Comparison of ENCODE assay signal across 9 mouse cellular contexts in the genomic region with DNA sequence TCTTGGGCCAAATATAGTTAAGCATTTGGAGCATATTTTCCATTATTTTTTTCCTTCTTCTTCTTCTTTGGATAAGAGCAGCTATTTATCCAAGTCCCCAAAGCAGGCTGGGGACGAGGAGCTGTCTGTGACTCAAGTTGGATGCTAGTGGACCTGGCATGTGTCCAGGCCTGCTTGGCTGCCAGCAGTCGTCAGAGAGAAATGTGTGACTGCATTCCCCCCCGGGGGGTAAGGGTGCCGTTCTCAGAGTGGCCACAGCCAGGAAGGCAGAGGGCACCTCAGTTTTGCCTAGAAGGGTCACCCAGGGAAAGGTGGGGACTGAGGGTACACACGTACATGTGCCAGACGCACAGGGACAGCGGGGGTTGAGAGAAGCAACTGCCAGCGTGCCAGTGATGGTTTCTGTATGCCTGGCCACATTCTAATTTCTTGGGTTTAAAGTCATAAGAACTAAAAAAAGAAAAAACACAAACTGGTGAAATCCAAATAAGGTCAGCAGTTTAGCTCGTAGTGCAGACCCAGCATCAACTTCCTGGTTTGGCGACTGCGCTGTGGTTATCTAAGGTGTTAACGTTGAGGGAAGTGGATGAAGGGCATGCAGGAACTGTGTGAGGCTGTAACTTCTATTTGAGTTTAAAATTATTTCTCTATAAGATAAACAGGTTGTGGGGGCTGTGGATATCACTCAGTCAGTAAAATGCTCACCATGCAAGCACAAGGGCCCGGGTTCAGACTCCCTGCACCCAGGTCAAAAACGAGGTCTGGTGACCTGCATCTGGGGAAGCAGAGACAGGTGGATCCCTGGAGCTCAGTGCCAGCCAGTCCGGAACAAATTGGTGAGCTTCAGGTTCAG. TPM values are rescaled to one million over a fixed set of nuclear protein-coding genes. Genes with fewer than 3 reads are reported as not detected.
DNase-seq lines count a peak whose midpoint lies in the region; ATAC-seq and TF ChIP-seq lines count a peak whose summit lies in the region.
"Had no signal": no experiment of that assay in that cellular context is flagged by ENCODE, and none has a peak within 500 bp of the region (broad histone marks: within the 10 kb centered on the region; RNA-seq: fewer than 3 reads in every experiment).

No protein-coding gene starts in this region.

- H3K4me3 ChIP-seq in heart, postnatal 0 days (ENCODE audit: low read depth, low read length), result peak overlapping the region; percentile 17
- H3K4me3 ChIP-seq: liver, embryonic 13.5 days had no signal

- H3K27me3 ChIP-seq in heart, postnatal 0 days (ENCODE audit: control insufficient read depth, insufficient read depth, low read length), result no peaks in the 10 kb centered on the region
- H3K27me3 ChIP-seq: liver, embryonic 13.5 days had no signal

- no peaks in the 10 kb centered on the region for H3K9me3 ChIP-seq in heart, postnatal 0 days (replicated peaks; ENCODE audit: control insufficient read depth, low read length)
- H3K9me3 ChIP-seq: liver, embryonic 13.5 days had no signal

- H3K36me3 ChIP-seq in heart, postnatal 0 days (replicated peaks; ENCODE audit: control insufficient read depth, insufficient read depth, low read length), result no peaks in the 10 kb centered on the region
- H3K36me3 ChIP-seq: liver, embryonic 13.5 days had no signal

- peak overlapping the region; percentile 48 for H3K4me2 ChIP-seq in heart, postnatal 0 days (ENCODE audit: low read depth, low read length)
- H3K4me2 ChIP-seq: liver, embryonic 13.5 days had no signal

- DNase-seq in 3T3-L1 (ENCODE audit: low read depth, low spot score), result peak; percentile 60
- DNase-seq in NIH3T3 (ENCODE audit: low read depth), result peak; percentile 44
- DNase-seq in cerebellum, postnatal 36 days, result peak; percentile 73 to 79
- DNase-seq in heart, postnatal 0 days (ENCODE audit: low spot score), result peak; percentile 84
- DNase-seq in left cerebral cortex, adult 11 months (ENCODE audit: low spot score), result peak; percentile 51
- DNase-seq in right cerebral cortex, adult 2 months (ENCODE audit: low spot score in 2 of 2), result peak; percentile 69 to 83
- no peak for DNase-seq in embryo, embryonic 10 days (ENCODE audit: low spot score)
- DNase-seq: liver, embryonic 13.5 days had no signal

- TF ChIP-seq EP300 in heart, postnatal 0 days (IDR thresholded peaks at IDR 0.05; ENCODE audit: low read depth), result no peak

- H3K4me1 ChIP-seq in heart, postnatal 0 days (ENCODE audit: control insufficient read depth, insufficient read depth), result peaks cover 3% of the 10 kb centered on the region; the same call in 1 of the 2 replicates

- peak; percentile 62 for ATAC-seq in heart, postnatal 0 days (ENCODE audit: insufficient read depth, low read depth)
- ATAC-seq in erythroblast, adult 5-6 weeks (replicated peaks; ENCODE audit: low FRiP score, poor library complexity, severe bottlenecking), result no peak

- WGBS in heart, postnatal 0 days, result 31% methylated on average over 15 of the region's 15 CpGs

- no peak for TF ChIP-seq CTCF in heart, postnatal 0 days (IDR thresholded peaks at IDR 0.05; ENCODE audit: low read depth)

- H3K27ac ChIP-seq in heart, postnatal 0 days (ENCODE audit: low read depth), result peak overlapping the region; percentile 21; the same call in 1 of the 2 replicates
- H3K27ac ChIP-seq: liver, embryonic 13.5 days had no signal

- no peak overlapping the region for H3K9ac ChIP-seq in heart, postnatal 0 days (replicated peaks; ENCODE audit: low read depth, low read length)
- H3K9ac ChIP-seq: liver, embryonic 13.5 days had no signal

RNA-seq across cellular contexts. Expression of gene Rasl12, which starts 6.3 kb away (rescaled TPM):
- total RNA-seq in heart, postnatal 0 days (2014; rRNA removed; ENCODE audit: low replicate concordance), result 1.8 and 8.5 TPM in 2 replicates
- 7.5 and 7.9 TPM in 2 replicates for polyA plus RNA-seq in heart, postnatal 0 days (2015; fragmentation: Nextera tagmentation; extraction: Ambion mirVana)
- total RNA-seq in erythroblast, adult 5-6 weeks (2015; ENCODE audit: low replicate concordance), result not detected in 2 replicates
- total RNA-seq in erythroblast, adult 5-6 weeks (2017; ENCODE audit: low replicate concordance), result 0.14 TPM in 1 of 2 replicates, not detected in the other

RNA-seq across cellular contexts. Expression of gene Kbtbd13, which starts 13.1 kb away (rescaled TPM):
- total RNA-seq in heart, postnatal 0 days (2014; rRNA removed; ENCODE audit: low replicate concordance), result 1.1 and 1.2 TPM in 2 replicates
- 0.63 and 0.77 TPM in 2 replicates for polyA plus RNA-seq in heart, postnatal 0 days (2015; fragmentation: Nextera tagmentation; extraction: Ambion mirVana)
- total RNA-seq in erythroblast, adult 5-6 weeks (2015; ENCODE audit: low replicate concordance), result not detected in 2 replicates
- not detected in 2 replicates for total RNA-seq in erythroblast, adult 5-6 weeks (2017; ENCODE audit: low replicate concordance)

RNA-seq across cellular contexts. Expression of gene Slc51b, which starts 18.2 kb away (rescaled TPM):
- not detected in 2 replicates for total RNA-seq in heart, postnatal 0 days (2014; rRNA removed; ENCODE audit: low replicate concordance)
- not detected in 2 replicates for polyA plus RNA-seq in heart, postnatal 0 days (2015; fragmentation: Nextera tagmentation; extraction: Ambion mirVana)
- total RNA-seq in erythroblast, adult 5-6 weeks (2015; ENCODE audit: low replicate concordance), result not detected in 2 replicates
- not detected in 2 replicates for total RNA-seq in erythroblast, adult 5-6 weeks (2017; ENCODE audit: low replicate concordance)
- polyA plus RNA-seq: liver, embryonic 13.5 days had no signal

RNA-seq across cellular contexts. Expression of gene Mtfmt, which starts 31.0 kb away (rescaled TPM):
- 11.5 and 15.9 TPM in 2 replicates for total RNA-seq in heart, postnatal 0 days (2014; rRNA removed; ENCODE audit: low replicate concordance)
- 9.1 TPM in 2 replicates for polyA plus RNA-seq in heart, postnatal 0 days (2015; fragmentation: Nextera tagmentation; extraction: Ambion mirVana)
- total RNA-seq in erythroblast, adult 5-6 weeks (2015; ENCODE audit: low replicate concordance), result 2.1 and 4.8 TPM in 2 replicates
- total RNA-seq in erythroblast, adult 5-6 weeks (2017; ENCODE audit: low replicate concordance), result 1.2 and 2.5 TPM in 2 replicates

RNA-seq across cellular contexts. Expression of gene Ubap1l, which starts 43.7 kb away (rescaled TPM):
- total RNA-seq in heart, postnatal 0 days (2014; rRNA removed; ENCODE audit: low replicate concordance), result not detected in 2 replicates
- polyA plus RNA-seq in heart, postnatal 0 days (2015; fragmentation: Nextera tagmentation; extraction: Ambion mirVana), result 0.11 and 0.21 TPM in 2 replicates
- total RNA-seq in erythroblast, adult 5-6 weeks (2015; ENCODE audit: low replicate concordance), result not detected in 2 replicates
- not detected in 2 replicates for total RNA-seq in erythroblast, adult 5-6 weeks (2017; ENCODE audit: low replicate concordance)
- polyA plus RNA-seq: liver, embryonic 13.5 days had no signal
